Mouse (Mus musculus): ENCODE data around the gene Tdpoz2. TPM values are rescaled to one million over a fixed set of nuclear protein-coding genes. Genes with fewer than 3 reads are reported as not detected.

The Tdpoz2 gene
- not detected for total RNA-seq (2023)

GRCm38 (mm10) chr3:93652586-93652985 lies at the start of gene Tdpoz2:
Gene Tdpoz2, minus strand, starts transcription at chr3:93652686.

GRCm38 (mm10) chr3:93692970-93693369 lies 40.5 kb upstream of the Tdpoz2 start, which contains the start of gene Gm37596:
Gene Gm37596, minus strand, starts transcription at chr3:93693070.

DNA sequence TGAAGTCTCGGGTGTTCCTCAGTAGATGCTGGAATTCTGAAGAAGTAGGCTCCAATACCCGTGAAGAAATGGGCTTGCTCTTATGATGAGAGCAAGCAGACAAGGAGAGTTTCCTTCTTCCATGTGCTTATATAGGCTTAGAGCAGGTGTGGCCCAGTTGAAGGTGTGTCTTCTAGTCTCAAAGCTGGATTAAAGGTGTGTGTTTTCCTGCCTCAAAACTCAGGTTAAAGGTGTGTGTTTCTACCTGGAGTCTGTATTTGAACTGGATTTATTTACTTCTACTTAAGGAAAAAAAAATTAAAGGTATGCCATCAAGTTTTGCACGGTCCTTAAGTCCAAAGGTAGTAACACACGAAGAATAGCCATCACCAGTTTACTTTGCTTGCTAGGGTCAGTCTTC lies 23.7 kb upstream of the Tdpoz2 start, which contains the start of gene Tdpoz1:
Gene Tdpoz1 (minus strand): TSS at position 101 of the 400 bp plus-strand sequence.

Other genes with a start within 250 kb of the Tdpoz2 start
- gene Tchh, start 210.4 kb downstream of the Tdpoz2 start, total RNA-seq (2023), result not detected
- gene Tchhl1, start 183.9 kb downstream of the Tdpoz2 start, total RNA-seq (2023), result not detected
- 123 TPM for gene S100a11, start 132.2 kb downstream of the Tdpoz2 start, total RNA-seq (2023)
- 209 TPM for gene S100a10, start 97.6 kb downstream of the Tdpoz2 start, total RNA-seq (2023)
- gene Tdpoz1, start 23.6 kb upstream of the Tdpoz2 start, total RNA-seq (2023), result not detected
- gene Gm37596, start 40.4 kb upstream of the Tdpoz2 start, total RNA-seq (2023), result not detected
- gene Gm5773, start 120.3 kb upstream of the Tdpoz2 start, total RNA-seq (2023), result not detected
- not detected for gene Tdpoz4, start 143.7 kb upstream of the Tdpoz2 start, total RNA-seq (2023)
- not detected for gene Tdpoz3, start 173.3 kb upstream of the Tdpoz2 start, total RNA-seq (2023)

Data from CD4-positive naive resting alpha-beta T cell, adult 57 days (primary cell).